18 mouse cellular contexts compared by ENCODE assay signal in the genomic region with DNA sequence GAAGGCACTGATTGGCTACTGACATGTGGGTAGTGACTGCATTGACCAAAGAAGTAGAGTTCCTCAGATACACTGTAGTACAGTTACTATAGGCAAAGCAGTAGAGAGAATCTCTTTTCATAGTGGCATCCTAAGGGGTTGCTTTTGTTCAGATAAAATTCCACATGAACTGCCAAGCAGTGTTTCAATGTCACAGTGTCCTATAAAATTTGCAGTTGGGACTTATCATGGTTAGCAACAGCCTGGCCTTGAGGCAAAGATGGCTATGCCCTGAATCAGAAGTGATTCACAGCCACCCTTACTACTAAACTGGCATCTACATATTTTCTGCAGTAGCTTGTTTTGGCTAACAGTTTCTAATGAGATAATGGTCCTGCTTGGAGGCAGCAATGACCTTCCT. TPM values are rescaled to one million over a fixed set of nuclear protein-coding genes. Genes with fewer than 3 reads are reported as not detected.
A peak's percentile ranks its signal among the peaks of the same experiment; 100 is the strongest.
DNase-seq lines count a peak whose midpoint lies in the region; ATAC-seq lines count a peak whose summit lies in the region.
"Had no signal": no experiment of that assay in that cellular context is flagged by ENCODE, and none has a peak within 500 bp of the region (broad histone marks: within the 10 kb centered on the region; RNA-seq: fewer than 3 reads in every experiment).

No protein-coding gene starts in this region.

- ATAC-seq in heart, embryonic 16.5 days (replicated peaks; ENCODE audit: extremely low read depth, insufficient read depth, low FRiP score) = peak; percentile 65; the same call in 1 of the 2 replicates
- ATAC-seq: forebrain, embryonic 15.5 days; hindbrain, postnatal 0 days had no signal

- H3K4me1 ChIP-seq in heart, embryonic 16.5 days (ENCODE audit: control insufficient read depth, insufficient read depth, low read length) = no peaks in the 10 kb centered on the region; the same call in 1 of the 2 replicates
- H3K4me1 ChIP-seq: embryonic facial prominence, embryonic 12.5 days; forebrain, embryonic 15.5 days; hindbrain, embryonic 13.5 days had no signal

- DNase-seq in adrenal gland, adult 8-10 months = peak; percentile 56
- DNase-seq in adrenal gland, postnatal 4 days (ENCODE audit: low spot score in 2 of 2) = no peak
- no peak for DNase-seq in heart, postnatal 4 days
- peak; percentile 61 for DNase-seq in Muller cell, postnatal 12 days (ENCODE audit: inconsistent ontology term)
- peak; percentile 22 for DNase-seq in adrenal gland, postnatal 14 days
- DNase-seq in left cerebral cortex, postnatal 25 days (ENCODE audit: low spot score in 2 of 2) = no peak
- DNase-seq: cerebellum, adult 11-12 months; cerebellum, adult 9-10 months; cerebellum, postnatal 25 days; gastrocnemius, postnatal 36 days; heart, adult 18-20 months; kidney, adult 11 months had no signal

- intact Hi-C loops in left cerebral cortex, postnatal 25 days (cut with DNase I) = no loop called here

- H3K27me3 ChIP-seq in heart, embryonic 16.5 days (ENCODE audit: control insufficient read depth, insufficient read depth, low read length) = no peaks in the 10 kb centered on the region
- H3K27me3 ChIP-seq: embryonic facial prominence, embryonic 12.5 days; forebrain, embryonic 15.5 days; hindbrain, embryonic 13.5 days had no signal

- H3K36me3 ChIP-seq in heart, embryonic 16.5 days (ENCODE audit: control insufficient read depth, insufficient read depth) = no peaks in the 10 kb centered on the region
- H3K36me3 ChIP-seq: embryonic facial prominence, embryonic 12.5 days; forebrain, embryonic 15.5 days; hindbrain, embryonic 13.5 days had no signal

- H3K4me2 ChIP-seq in heart, embryonic 16.5 days (ENCODE audit: low read depth, low read length) = no peak overlapping the region
- H3K4me2 ChIP-seq: embryonic facial prominence, embryonic 12.5 days; forebrain, embryonic 15.5 days; heart, embryonic 11.5 days; hindbrain, embryonic 13.5 days had no signal

- no peak overlapping the region for H3K4me3 ChIP-seq in heart, embryonic 16.5 days (ENCODE audit: low read length)
- H3K4me3 ChIP-seq: embryonic facial prominence, embryonic 12.5 days; forebrain, embryonic 15.5 days; hindbrain, embryonic 13.5 days had no signal

- H3K9me3 ChIP-seq in heart, embryonic 16.5 days (replicated peaks; ENCODE audit: control insufficient read depth, low read length) = no peaks in the 10 kb centered on the region
- H3K9me3 ChIP-seq: embryonic facial prominence, embryonic 12.5 days; forebrain, embryonic 15.5 days; hindbrain, embryonic 13.5 days had no signal

- H3K27ac ChIP-seq in heart, embryonic 16.5 days (ENCODE audit: low read length) = peak overlapping the region; percentile 61
- H3K27ac ChIP-seq: embryonic facial prominence, embryonic 12.5 days; forebrain, embryonic 15.5 days; hindbrain, embryonic 13.5 days; hindbrain, postnatal 0 days had no signal

- no peak overlapping the region for H3K9ac ChIP-seq in heart, embryonic 16.5 days (ENCODE audit: low read length)
- H3K9ac ChIP-seq: embryonic facial prominence, embryonic 12.5 days; forebrain, embryonic 15.5 days; hindbrain, embryonic 13.5 days had no signal

RNA-seq across cellular contexts. Expression of a gene that starts 11.7 kb away (rescaled TPM):
- 10 to 100 TPM; 22.2 to 62.4 (median 40.4) TPM for total RNA-seq in adrenal gland, adult 8-10 months (2022)
- total RNA-seq in adrenal gland, postnatal 4 days (2021) = 10 to 100 TPM; 11.2 to 11.4 TPM
- polyA plus RNA-seq in heart, embryonic 16.5 days (2015; fragmentation: Nextera tagmentation; extraction: Ambion mirVana) = 4.7 and 5.9 TPM in 2 replicates
- 10 to 100 TPM; 11.7 to 16.9 TPM for total RNA-seq in heart, postnatal 4 days (2021)
- total RNA-seq in adrenal gland, postnatal 14 days (2021) = 9.9 and 10.0 TPM in 2 replicates
- 10 to 100 TPM; 57.1 to 60.3 TPM for total RNA-seq in left cerebral cortex, postnatal 25 days (2021)

Comparison
In these comparisons a context has a peak if more than half of its experiments do, and no peak if none do; other contexts are left out.
1. DNase-seq: peak in adrenal gland, adult 8-10 months (single experiment), Muller cell, postnatal 12 days (single experiment) and adrenal gland, postnatal 14 days (single experiment); none in adrenal gland, postnatal 4 days (0 of 2), heart, postnatal 4 days (single experiment) and left cerebral cortex, postnatal 25 days (0 of 2).